Mouse (Mus musculus) hindbrain, postnatal 0 days (tissue): ENCODE data around the gene Nrd1. TPM values are rescaled to one million over a fixed set of nuclear protein-coding genes. Genes with fewer than 3 reads are reported as not detected.

ENCODE experiments used
- ATAC-seq: fragments of 200-750 bp; cut with Nextera tagmentation; 2 replicates; pipeline ENCODE4 v1.8.0; 2017; ENCODE audit warnings: mild to moderate bottlenecking, moderate TSS enrichment, moderate library complexity
- DNase-seq: peaks from one replicate; pipeline ENCODE4 v3.0.0-alpha.2; 2015; ENCODE audit warnings: low spot score
- H3K27ac ChIP-seq: fragments of 300-500 bp; sonication (generic); 2 replicates; pipeline ENCODE4 v1.5.1; 2014; ENCODE audit warnings: mild to moderate bottlenecking
- H3K27me3 ChIP-seq: fragments of 300-500 bp; sonication (generic); 2 replicates; pipeline ENCODE4 v1.6.1; 2014; ENCODE audit warnings: low read length, mixed read lengths; ENCODE audit not compliant: insufficient read depth
- H3K36me3 ChIP-seq: fragments of 300-500 bp; sonication (generic); 2 replicates; pipeline ENCODE4 v1.6.1; 2014; ENCODE audit warnings: low read length, mixed read lengths; ENCODE audit not compliant: insufficient read depth
- H3K4me1 ChIP-seq: fragments of 300-500 bp; sonication (generic); 2 replicates; pipeline ENCODE4 v1.6.1; 2014; ENCODE audit warnings: antibody characterized with exemption, low read length, mixed read lengths; ENCODE audit not compliant: insufficient read depth
- H3K4me2 ChIP-seq: fragments of 300-500 bp; sonication (generic); 2 replicates; pipeline ENCODE4 v1.6.1; 2014; ENCODE audit warnings: low read depth, mild to moderate bottlenecking, low read length, moderate library complexity, mixed read lengths
- H3K4me3 ChIP-seq: fragments of 300-500 bp; sonication (generic); 2 replicates; pipeline ENCODE4 v1.5.1; 2014; ENCODE audit warnings: low read length
- H3K9ac ChIP-seq: fragments of 300-500 bp; sonication (generic); replicated peaks from 2 replicates; pipeline ENCODE4 v1.6.1; 2014; ENCODE audit warnings: mild to moderate bottlenecking, low read length, moderate library complexity, mixed read lengths
- H3K9me3 ChIP-seq: fragments of 300-500 bp; sonication (generic); 2 replicates; pipeline ENCODE4 v1.6.1; 2016; ENCODE audit warnings: low read length, mixed read lengths
- CTCF ChIP-seq: IDR thresholded peaks from 2 replicates; pipeline ENCODE4 v1.5.1; 2016; ENCODE audit warnings: antibody characterized with exemption, control low read depth, low read depth
- WGBS: fragments of 180-500 bp; shearing (Covaris S2); extraction: QIAGEN DNeasy Blood & Tissue Kit; methylation state at CpG from one replicate; pipeline ENCODE4 v1.1.7; 2014; 5-methylcytosine and 5-hydroxymethylcytosine counted together
- polyA plus RNA-seq: library from polyadenylated mRNA; unstranded; fragments of >200 nt; fragmentation: Nextera tagmentation; extraction: Ambion mirVana; gene quantifications from 2 replicates; pipeline ENCODE4 v1.2.1, GENCODE M21; 2015
- total RNA-seq: library from RNA; depleted of rRNA; stranded (reverse); fragments of >200 nt; gene quantifications from 2 replicates; pipeline ENCODE4 v1.2.3, GENCODE M21; 2014

The Nrd1 gene
- total and polyA plus RNA-seq, 2 experiments from 2014 or later, result 36.8 to 52.3 TPM

- Histone ChIP-seq H3K9ac (no peak overlapping the region), H3K36me3 (peaks cover 16% of the 10 kb centered on the region), H3K4me2 (no peak overlapping the region), H3K4me3 (no peak overlapping the region), H3K9me3 (no peaks in the 10 kb centered on the region), H3K27ac (no peak overlapping the region), H3K27me3 (no peaks in the 10 kb centered on the region), H3K4me1 (no peaks in the 10 kb centered on the region)
- no peak for TF ChIP-seq CTCF
- 65% methylated on average over 3 of the region's 3 CpGs for WGBS
- no peak for DNase-seq
- no peak for ATAC-seq
Measured at GRCm38 (mm10) chr4:109025061-109025460, 24.6 kb downstream of the Nrd1 start.

GRCm38 (mm10) chr4:109026543-109026942, 26.1 kb downstream of the Nrd1 start:
- Histone ChIP-seq H3K9me3 (no peaks in the 10 kb centered on the region), H3K4me3 (no peak overlapping the region), H3K4me1 (no peaks in the 10 kb centered on the region), H3K4me2 (no peak overlapping the region), H3K27ac (no peak overlapping the region), H3K9ac (no peak overlapping the region), H3K27me3 (no peaks in the 10 kb centered on the region), H3K36me3 (peaks cover 22% of the 10 kb centered on the region)
- no peak for DNase-seq
- ATAC-seq, result no peak
- no peak for TF ChIP-seq CTCF
- 84% methylated on average over 3 of the region's 3 CpGs for WGBS

GRCm38 (mm10) chr4:109029857-109030256, 29.4 kb downstream of the Nrd1 start:
- H3K9me3 ChIP-seq, result no peaks in the 10 kb centered on the region
- WGBS, result 91% methylated on average over 2 of the region's 2 CpGs
- H3K4me1 ChIP-seq, result no peaks in the 10 kb centered on the region
- no peak overlapping the region for H3K4me2 ChIP-seq
- DNase-seq (no peak), ATAC-seq (no peak)
- H3K36me3 ChIP-seq, result peaks cover 33% of the 10 kb centered on the region
- no peak for TF ChIP-seq CTCF
- no peaks in the 10 kb centered on the region for H3K27me3 ChIP-seq
- H3K4me3 ChIP-seq, result no peak overlapping the region
- no peak overlapping the region for H3K9ac ChIP-seq
- H3K27ac ChIP-seq, result no peak overlapping the region

- WGBS, result 97% methylated on average over 2 of the region's 2 CpGs
Measured at GRCm38 (mm10) chr4:109030266-109030665, 29.8 kb downstream of the Nrd1 start.

GRCm38 (mm10) chr4:109036327-109036726, 35.9 kb downstream of the Nrd1 start:
- Histone ChIP-seq H3K27ac (no peak overlapping the region), H3K27me3 (no peaks in the 10 kb centered on the region), H3K4me2 (no peak overlapping the region), H3K36me3 (peaks cover 37% of the 10 kb centered on the region; the same call in 1 of the 2 replicates), H3K4me3 (no peak overlapping the region), H3K4me1 (no peaks in the 10 kb centered on the region), H3K9ac (no peak overlapping the region), H3K9me3 (no peaks in the 10 kb centered on the region)
- peak; percentile 64 for DNase-seq
- ATAC-seq, result no peak
- peak; percentile 81 for TF ChIP-seq CTCF

More at GRCm38 (mm10) chr4:109030266-109030665, 29.8 kb downstream of the Nrd1 start:
- H3K4me3 ChIP-seq, result no peak overlapping the region
- no peak for TF ChIP-seq CTCF
- H3K9ac ChIP-seq, result no peak overlapping the region
- ATAC-seq (no peak), DNase-seq (no peak)
- no peaks in the 10 kb centered on the region for H3K9me3 ChIP-seq
- no peaks in the 10 kb centered on the region for H3K27me3 ChIP-seq
- no peak overlapping the region for H3K4me2 ChIP-seq
- H3K36me3 ChIP-seq, result peaks cover 34% of the 10 kb centered on the region
- H3K27ac ChIP-seq, result no peak overlapping the region
- no peaks in the 10 kb centered on the region for H3K4me1 ChIP-seq

- Histone ChIP-seq H3K9me3 (no peaks in the 10 kb centered on the region), H3K27me3 (no peaks in the 10 kb centered on the region), H3K4me1 (no peaks in the 10 kb centered on the region), H3K9ac (no peak overlapping the region), H3K27ac (no peak overlapping the region), H3K4me3 (no peak overlapping the region), H3K4me2 (no peak overlapping the region), H3K36me3 (peaks cover 46% of the 10 kb centered on the region)
- no peak for TF ChIP-seq CTCF
- DNase-seq (no peak), ATAC-seq (no peak)
- 91% methylated on average over 4 of the region's 4 CpGs for WGBS
Measured at GRCm38 (mm10) chr4:109042739-109043138, 42.3 kb downstream of the Nrd1 start.

GRCm38 (mm10) chr4:109043294-109043693, 42.8 kb downstream of the Nrd1 start:
- Histone ChIP-seq H3K27me3 (no peaks in the 10 kb centered on the region), H3K4me1 (no peaks in the 10 kb centered on the region), H3K9ac (no peak overlapping the region), H3K36me3 (peaks cover 49% of the 10 kb centered on the region), H3K9me3 (no peaks in the 10 kb centered on the region), H3K4me3 (no peak overlapping the region), H3K4me2 (no peak overlapping the region), H3K27ac (no peak overlapping the region)
- no peak for DNase-seq
- 89% methylated on average over 5 of the region's 5 CpGs for WGBS
- no peak for TF ChIP-seq CTCF
- ATAC-seq, result no peak
